Mouse (Mus musculus): ENCODE data around the gene Stap2. TPM values are rescaled to one million over a fixed set of nuclear protein-coding genes. Genes with fewer than 3 reads are reported as not detected.

Gene Stap2
- polyA plus RNA-seq, 1 experiment from 2014 or later, result 15.9 TPM

DNA sequence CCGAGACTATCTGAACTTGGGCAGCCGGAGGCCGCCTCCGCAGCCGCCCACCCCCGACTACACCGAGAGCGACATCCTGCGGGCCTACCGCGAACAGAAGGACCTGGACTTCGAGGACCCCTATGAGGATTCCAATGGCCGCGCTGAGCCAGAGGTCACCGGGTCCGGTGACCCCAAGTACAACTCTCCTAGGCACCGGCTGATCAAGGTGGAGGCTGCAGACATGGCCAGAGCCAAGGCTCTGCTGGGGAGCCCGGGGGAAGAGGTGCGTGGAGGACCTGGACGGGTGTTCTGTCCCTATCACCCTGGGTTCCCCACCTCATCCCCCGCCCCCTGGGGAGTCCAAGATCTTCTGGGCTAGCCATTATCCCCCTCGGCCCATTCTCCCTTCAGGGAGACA lies 33.9 kb downstream of the Stap2 start:
- H3K27ac ChIP-seq (replicated peaks in 1 of 2; ENCODE audit: control insufficient read depth in 1 of 2, insufficient read depth in 1 of 2, low read depth in 2 of 2, low read length in 2 of 2), result no peak overlapping the region
- H3K4me3 ChIP-seq (ENCODE audit: control insufficient read depth in 1 of 2, insufficient read depth in 1 of 2, low read depth in 1 of 2, low read length in 2 of 2), result 0 out of 4 replicates have a peak overlapping the region, but pooled peaks of 1 of the 2 experiments have one; percentile 57
- ATAC-seq (ENCODE audit: insufficient number of reproducible peaks, insufficient read depth, low FRiP score, low read depth), result no peak
- H3K36me3 ChIP-seq (ENCODE audit: control insufficient read depth, insufficient read depth, low read length), result peaks cover 11% of the 10 kb centered on the region
- H3K9me3 ChIP-seq (ENCODE audit: control insufficient read depth, low read length), result no peaks in the 10 kb centered on the region
- H3K9ac ChIP-seq (ENCODE audit: low read length), result no peak overlapping the region
- peaks cover 12 to 32% of the 10 kb centered on the region in 2 experiments; a peak in 3 of 4 replicates for H3K4me1 ChIP-seq (ENCODE audit: control insufficient read depth in 2 of 2, insufficient read depth in 2 of 2, low read length in 2 of 2)
- H3K4me2 ChIP-seq (ENCODE audit: low read length), result peak overlapping the region; percentile 90; the same call in 1 of the 2 replicates
- WGBS, result 32% methylated on average over 22 of the region's 22 CpGs
- H3K27me3 ChIP-seq (ENCODE audit: control insufficient read depth, insufficient read depth, low read length), result peaks cover 13% of the 10 kb centered on the region

DNA sequence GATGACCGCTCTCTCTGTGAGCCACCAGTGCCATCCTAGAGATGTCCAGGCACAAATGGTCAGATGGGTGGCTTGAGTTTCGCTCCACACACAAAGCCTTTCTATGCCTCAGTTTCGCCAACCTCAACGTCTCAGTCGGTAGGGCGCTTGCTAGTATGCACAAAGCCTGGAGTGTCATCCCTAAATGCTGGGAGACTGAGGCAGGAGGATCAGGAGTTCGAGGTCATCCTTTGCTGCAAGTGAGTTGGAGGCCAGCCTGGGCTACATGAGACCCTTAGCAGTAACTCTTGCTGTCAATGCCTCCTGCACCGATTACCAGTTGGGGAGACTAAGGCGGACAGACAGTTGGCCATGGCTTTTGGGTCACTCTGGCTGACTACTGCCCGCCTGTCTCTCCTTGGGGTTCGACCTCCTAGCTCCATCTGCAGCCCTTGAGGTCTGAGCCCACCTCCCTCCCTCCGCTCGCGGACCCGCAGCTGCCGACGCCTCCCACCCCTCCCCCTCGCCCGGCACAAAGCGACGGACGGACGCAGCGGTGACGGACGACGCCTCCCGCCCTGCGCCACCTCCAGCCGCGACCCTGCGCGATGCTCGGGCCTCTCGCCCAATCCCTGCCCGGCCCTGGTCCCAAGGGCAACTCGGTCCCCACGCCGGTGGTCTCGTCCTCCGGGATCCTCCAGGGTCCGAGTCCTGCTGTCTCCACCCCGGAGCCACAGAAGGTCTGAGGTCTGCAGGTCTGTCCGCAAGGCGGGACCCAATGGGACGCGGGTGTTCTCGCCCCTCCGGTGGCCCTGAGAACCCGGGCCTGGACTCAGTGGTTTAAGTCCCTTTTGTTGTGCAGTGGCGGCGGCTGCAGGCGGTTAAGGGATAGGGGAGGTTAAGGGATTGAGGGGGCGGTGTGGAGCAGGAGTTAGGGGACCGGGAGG lies 35.2 kb downstream of the Stap2 start, which contains the start of gene Shd:
Gene Shd (plus strand): TSS at position 502 of the 926 bp plus-strand sequence.
- Histone ChIP-seq H3K9ac (ENCODE audit: low read length) (peak within 1 kb of the TSS; percentile 71), H3K36me3 (ENCODE audit: control insufficient read depth, insufficient read depth, low read length) (peaks cover 21% of the 10 kb centered on the region), H3K4me2 (ENCODE audit: low read length) (peak within 1 kb of the TSS; percentile 90), H3K27me3 (ENCODE audit: control insufficient read depth, insufficient read depth, low read length) (peaks cover 13% of the 10 kb centered on the region), H3K9me3 (ENCODE audit: control insufficient read depth, low read length) (no peaks in the 10 kb centered on the region), H3K4me1 (ENCODE audit: control insufficient read depth in 2 of 2, insufficient read depth in 2 of 2, low read length in 2 of 2) (peaks cover 12 to 32% of the 10 kb centered on the region in 2 experiments; a peak in 3 of 4 replicates), H3K4me3 (ENCODE audit: control insufficient read depth in 1 of 2, insufficient read depth in 1 of 2, low read depth in 1 of 2, low read length in 2 of 2) (peak within 1 kb of the TSS; percentile 56 to 57), H3K27ac (replicated peaks in 1 of 2; ENCODE audit: control insufficient read depth in 1 of 2, insufficient read depth in 1 of 2, low read depth in 2 of 2, low read length in 2 of 2) (no peak within 1 kb of the TSS)
- no peak; the same call in 1 of the 2 replicates for ATAC-seq (ENCODE audit: insufficient number of reproducible peaks, insufficient read depth, low FRiP score, low read depth)
- WGBS, result 7% methylated on average over 53 of the region's 55 CpGs

DNA sequence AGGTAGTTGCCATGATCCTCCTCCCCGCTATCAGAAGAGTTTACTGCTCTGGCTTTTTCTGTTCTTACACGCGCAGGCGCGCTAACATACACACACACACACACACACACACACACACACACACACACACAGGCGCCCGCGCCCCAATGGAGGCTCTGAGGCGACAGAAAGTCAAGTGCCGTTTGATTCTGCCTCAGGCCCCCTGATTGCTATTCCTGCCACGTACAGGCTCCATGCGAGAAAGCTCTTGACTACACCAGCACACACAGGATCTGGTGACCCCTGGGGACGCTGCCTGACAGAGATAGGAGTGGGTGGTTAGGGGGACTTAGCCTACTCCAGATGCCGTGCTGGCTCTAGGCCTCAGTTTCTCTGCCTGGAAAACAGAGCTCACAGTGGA lies 35.8 kb downstream of the Stap2 start:
- ATAC-seq (ENCODE audit: insufficient number of reproducible peaks, insufficient read depth, low FRiP score, low read depth), result no peak
- Histone ChIP-seq H3K4me3 (ENCODE audit: control insufficient read depth in 1 of 2, insufficient read depth in 1 of 2, low read depth in 1 of 2, low read length in 2 of 2) (no peak overlapping the region), H3K4me1 (ENCODE audit: control insufficient read depth in 2 of 2, insufficient read depth in 2 of 2, low read length in 2 of 2) (peaks cover 12 to 32% of the 10 kb centered on the region in 2 experiments; a peak in 3 of 4 replicates), H3K27ac (replicated peaks in 1 of 2; ENCODE audit: control insufficient read depth in 1 of 2, insufficient read depth in 1 of 2, low read depth in 2 of 2, low read length in 2 of 2) (no peak overlapping the region), H3K4me2 (ENCODE audit: low read length) (peak overlapping the region; percentile 90; the same call in 1 of the 2 replicates), H3K9me3 (ENCODE audit: control insufficient read depth, low read length) (no peaks in the 10 kb centered on the region), H3K36me3 (ENCODE audit: control insufficient read depth, insufficient read depth, low read length) (peaks cover 27% of the 10 kb centered on the region), H3K9ac (ENCODE audit: low read length) (no peak overlapping the region), H3K27me3 (ENCODE audit: control insufficient read depth, insufficient read depth, low read length) (peaks cover 13% of the 10 kb centered on the region)
- WGBS, result 42% methylated on average over 14 of the region's 14 CpGs

DNA sequence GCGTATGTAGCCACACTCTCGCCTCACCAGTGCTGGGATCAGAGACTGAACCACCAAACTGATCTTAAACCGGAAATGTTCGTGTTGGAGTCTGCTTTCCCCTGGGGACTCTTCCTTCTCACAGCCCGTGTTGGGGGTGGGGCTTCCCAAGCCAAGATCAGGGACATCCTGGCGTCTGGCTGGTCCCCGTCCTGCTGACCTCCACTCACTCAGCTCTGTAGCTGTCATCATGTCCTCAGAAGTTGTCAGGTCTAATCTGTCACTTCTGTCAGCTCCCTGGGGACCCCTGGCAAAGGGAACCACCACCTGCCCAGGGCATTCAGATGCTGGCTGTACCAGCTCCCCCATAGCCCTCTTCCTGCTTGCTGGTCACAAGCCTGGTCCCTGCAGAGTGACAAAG lies 37.2 kb downstream of the Stap2 start:
- peaks cover 34% of the 10 kb centered on the region for H3K36me3 ChIP-seq (ENCODE audit: control insufficient read depth, insufficient read depth, low read length)
- ATAC-seq (ENCODE audit: insufficient number of reproducible peaks, insufficient read depth, low FRiP score, low read depth), result no peak
- H3K4me3 ChIP-seq (ENCODE audit: control insufficient read depth in 1 of 2, insufficient read depth in 1 of 2, low read depth in 1 of 2, low read length in 2 of 2), result no peak overlapping the region
- H3K4me1 ChIP-seq (ENCODE audit: control insufficient read depth in 2 of 2, insufficient read depth in 2 of 2, low read length in 2 of 2), result peaks cover 12 to 32% of the 10 kb centered on the region in 2 experiments; a peak in 3 of 4 replicates
- no peak overlapping the region for H3K9ac ChIP-seq (ENCODE audit: low read length)
- peaks cover 13% of the 10 kb centered on the region for H3K27me3 ChIP-seq (ENCODE audit: control insufficient read depth, insufficient read depth, low read length)
- WGBS, result 24% methylated on average over 7 of the region's 7 CpGs
- H3K27ac ChIP-seq (replicated peaks in 1 of 2; ENCODE audit: control insufficient read depth in 1 of 2, insufficient read depth in 1 of 2, low read depth in 2 of 2, low read length in 2 of 2), result no peak overlapping the region
- H3K4me2 ChIP-seq (ENCODE audit: low read length), result no peak overlapping the region
- H3K9me3 ChIP-seq (ENCODE audit: control insufficient read depth, low read length), result no peaks in the 10 kb centered on the region

DNA sequence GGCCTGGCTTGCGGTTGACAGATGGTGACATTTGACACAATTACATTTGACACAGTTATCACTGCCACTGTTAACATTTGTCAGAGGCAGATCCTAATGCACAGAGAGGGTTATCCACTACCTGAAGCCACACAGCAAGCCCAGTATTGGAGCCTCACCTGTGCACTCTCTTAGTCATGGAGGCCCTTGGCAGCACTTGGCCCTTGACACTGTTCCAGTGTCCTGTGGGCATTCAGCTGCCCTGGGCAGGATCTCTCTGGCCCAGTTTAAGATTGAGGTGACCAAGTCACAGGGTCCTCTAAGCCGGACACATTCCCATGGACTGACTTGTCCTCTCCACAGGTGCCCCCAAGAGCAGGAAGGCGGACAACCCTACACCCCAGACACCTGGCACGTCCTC lies 38.2 kb downstream of the Stap2 start:
- Histone ChIP-seq H3K4me3 (ENCODE audit: control insufficient read depth in 1 of 2, insufficient read depth in 1 of 2, low read depth in 1 of 2, low read length in 2 of 2) (no peak overlapping the region), H3K36me3 (ENCODE audit: control insufficient read depth, insufficient read depth, low read length) (peaks cover 41% of the 10 kb centered on the region), H3K27ac (replicated peaks in 1 of 2; ENCODE audit: control insufficient read depth in 1 of 2, insufficient read depth in 1 of 2, low read depth in 2 of 2, low read length in 2 of 2) (no peak overlapping the region), H3K9ac (ENCODE audit: low read length) (no peak overlapping the region), H3K4me1 (ENCODE audit: control insufficient read depth in 2 of 2, insufficient read depth in 2 of 2, low read length in 2 of 2) (peaks cover 15 to 32% of the 10 kb centered on the region in 2 experiments; a peak in 3 of 4 replicates), H3K4me2 (ENCODE audit: low read length) (no peak overlapping the region), H3K9me3 (ENCODE audit: control insufficient read depth, low read length) (no peaks in the 10 kb centered on the region), H3K27me3 (ENCODE audit: control insufficient read depth, insufficient read depth, low read length) (peaks cover 13% of the 10 kb centered on the region)
- ATAC-seq (ENCODE audit: insufficient number of reproducible peaks, insufficient read depth, low FRiP score, low read depth), result no peak
- 93% methylated on average over 4 of the region's 4 CpGs for WGBS

DNA sequence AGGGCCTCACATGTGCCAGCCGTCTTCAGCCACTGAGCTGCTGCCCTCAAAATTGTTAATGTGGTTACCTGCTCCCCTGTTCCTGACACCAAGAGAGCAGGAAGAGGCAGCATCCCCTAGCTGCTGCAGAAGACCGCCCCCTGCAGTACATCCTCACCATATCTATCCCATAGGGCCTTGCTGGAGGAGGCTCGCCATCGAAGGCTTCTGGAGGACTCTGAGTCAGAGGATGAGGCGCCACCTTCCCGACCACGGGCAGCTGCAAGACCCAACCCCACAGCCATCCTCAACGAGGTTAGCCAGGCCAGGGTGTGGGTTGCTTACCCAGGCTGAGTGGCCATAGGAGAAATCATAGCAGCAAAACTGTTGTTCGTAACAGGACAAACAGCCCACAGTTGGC lies 40.4 kb downstream of the Stap2 start:
- H3K9ac ChIP-seq (ENCODE audit: low read length), result no peak overlapping the region
- peaks cover 12 to 24% of the 10 kb centered on the region in 2 experiments; a peak in 3 of 4 replicates for H3K4me1 ChIP-seq (ENCODE audit: control insufficient read depth in 2 of 2, insufficient read depth in 2 of 2, low read length in 2 of 2)
- no peak overlapping the region for H3K27ac ChIP-seq (replicated peaks in 1 of 2; ENCODE audit: control insufficient read depth in 1 of 2, insufficient read depth in 1 of 2, low read depth in 2 of 2, low read length in 2 of 2)
- no peak for ATAC-seq (ENCODE audit: insufficient number of reproducible peaks, insufficient read depth, low FRiP score, low read depth)
- no peak overlapping the region for H3K4me3 ChIP-seq (ENCODE audit: control insufficient read depth in 1 of 2, insufficient read depth in 1 of 2, low read depth in 1 of 2, low read length in 2 of 2)
- H3K9me3 ChIP-seq (ENCODE audit: control insufficient read depth, low read length), result no peaks in the 10 kb centered on the region
- 83% methylated on average over 9 of the region's 9 CpGs for WGBS
- H3K27me3 ChIP-seq (ENCODE audit: control insufficient read depth, insufficient read depth, low read length), result no peaks in the 10 kb centered on the region
- H3K36me3 ChIP-seq (ENCODE audit: control insufficient read depth, insufficient read depth, low read length), result peaks cover 57% of the 10 kb centered on the region
- H3K4me2 ChIP-seq (ENCODE audit: low read length), result no peak overlapping the region

DNA sequence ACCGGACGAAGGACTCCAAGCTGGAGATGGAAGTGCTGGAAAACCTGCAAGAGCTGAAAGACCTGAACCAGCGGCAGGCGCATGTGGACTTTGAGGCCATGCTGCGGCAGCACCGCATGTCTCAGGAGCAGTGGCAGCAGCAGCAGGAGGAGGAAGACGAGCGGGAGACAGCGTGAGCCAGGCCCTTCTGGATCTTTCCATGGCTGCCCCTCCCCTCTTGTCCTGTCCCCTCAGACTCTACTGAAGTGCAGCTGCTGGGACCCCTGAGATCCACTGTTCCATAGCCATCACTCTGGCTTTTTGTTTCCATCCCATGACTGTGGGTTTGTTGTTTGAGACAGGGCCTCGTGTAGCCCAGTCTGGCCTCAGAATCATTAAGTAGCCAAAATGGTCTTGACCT lies 40.9 kb downstream of the Stap2 start:
- ATAC-seq (ENCODE audit: insufficient number of reproducible peaks, insufficient read depth, low FRiP score, low read depth), result no peak
- Histone ChIP-seq H3K4me1 (ENCODE audit: control insufficient read depth in 2 of 2, insufficient read depth in 2 of 2, low read length in 2 of 2) (peaks cover 12 to 24% of the 10 kb centered on the region in 2 experiments), H3K4me3 (ENCODE audit: control insufficient read depth in 1 of 2, insufficient read depth in 1 of 2, low read depth in 1 of 2, low read length in 2 of 2) (no peak overlapping the region), H3K9me3 (ENCODE audit: control insufficient read depth, low read length) (no peaks in the 10 kb centered on the region), H3K9ac (ENCODE audit: low read length) (no peak overlapping the region), H3K27me3 (ENCODE audit: control insufficient read depth, insufficient read depth, low read length) (no peaks in the 10 kb centered on the region), H3K4me2 (ENCODE audit: low read length) (no peak overlapping the region), H3K36me3 (ENCODE audit: control insufficient read depth, insufficient read depth, low read length) (peaks cover 57% of the 10 kb centered on the region), H3K27ac (replicated peaks in 1 of 2; ENCODE audit: control insufficient read depth in 1 of 2, insufficient read depth in 1 of 2, low read depth in 2 of 2, low read length in 2 of 2) (no peak overlapping the region)
- 88% methylated on average over 9 of the region's 10 CpGs for WGBS
